Mouse (Mus musculus) spleen, postnatal 14 days (tissue): ENCODE data around the gene C2cd4d.
A peak's percentile ranks its signal among the peaks of the same experiment; 100 is the strongest.

Experiments used
- DNase-seq, 2 experiments: peaks; one replicate each; pipeline ENCODE4 v3.0.0; 2021 to 2022; ENCODE audit warnings: low spot score in 2 of 2

The C2cd4d gene

DNA sequence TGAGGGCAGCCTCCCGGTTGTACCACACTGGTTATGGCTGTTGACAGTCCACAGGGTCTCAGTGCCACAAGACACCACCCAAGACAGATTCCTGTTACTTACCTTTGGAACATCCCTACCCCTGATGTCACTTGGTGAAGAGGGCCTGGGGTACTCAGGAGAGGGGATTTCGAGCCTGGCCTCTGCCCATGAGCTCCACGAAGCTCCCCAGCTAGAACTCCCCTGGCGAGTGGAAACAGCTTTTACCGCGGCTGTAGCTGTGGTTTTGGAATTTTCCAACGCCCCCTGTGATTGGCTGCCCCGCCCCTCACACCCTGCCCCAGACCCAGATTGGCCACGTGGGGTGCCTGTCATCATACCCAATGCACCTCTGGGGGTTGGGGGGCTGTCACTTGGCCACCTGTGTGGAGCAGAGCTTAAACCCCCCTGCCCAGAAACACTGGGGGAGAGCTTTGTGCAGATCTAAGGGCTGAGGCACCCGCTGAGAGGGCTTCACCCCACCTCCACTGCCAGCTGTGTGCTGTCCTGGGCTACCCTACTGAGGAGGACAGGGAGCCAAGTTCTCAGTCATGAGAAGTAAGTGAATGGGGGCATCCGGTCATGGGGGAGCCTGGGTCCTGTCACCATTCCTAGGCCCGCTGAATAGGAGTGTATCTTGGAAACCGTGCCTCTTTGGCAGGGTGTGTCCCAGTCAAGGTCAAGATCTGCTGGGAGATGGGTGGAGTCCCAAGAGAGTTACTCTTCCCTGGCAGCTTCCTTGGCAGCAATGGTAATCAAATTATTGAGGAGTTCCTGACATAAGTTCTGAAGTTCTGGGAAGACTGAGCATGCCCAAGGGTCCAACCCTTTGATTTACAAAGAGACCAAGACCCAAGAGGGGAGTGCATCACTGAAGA lies 15.0 kb downstream of the C2cd4d start:
- no peak for DNase-seq

DNA sequence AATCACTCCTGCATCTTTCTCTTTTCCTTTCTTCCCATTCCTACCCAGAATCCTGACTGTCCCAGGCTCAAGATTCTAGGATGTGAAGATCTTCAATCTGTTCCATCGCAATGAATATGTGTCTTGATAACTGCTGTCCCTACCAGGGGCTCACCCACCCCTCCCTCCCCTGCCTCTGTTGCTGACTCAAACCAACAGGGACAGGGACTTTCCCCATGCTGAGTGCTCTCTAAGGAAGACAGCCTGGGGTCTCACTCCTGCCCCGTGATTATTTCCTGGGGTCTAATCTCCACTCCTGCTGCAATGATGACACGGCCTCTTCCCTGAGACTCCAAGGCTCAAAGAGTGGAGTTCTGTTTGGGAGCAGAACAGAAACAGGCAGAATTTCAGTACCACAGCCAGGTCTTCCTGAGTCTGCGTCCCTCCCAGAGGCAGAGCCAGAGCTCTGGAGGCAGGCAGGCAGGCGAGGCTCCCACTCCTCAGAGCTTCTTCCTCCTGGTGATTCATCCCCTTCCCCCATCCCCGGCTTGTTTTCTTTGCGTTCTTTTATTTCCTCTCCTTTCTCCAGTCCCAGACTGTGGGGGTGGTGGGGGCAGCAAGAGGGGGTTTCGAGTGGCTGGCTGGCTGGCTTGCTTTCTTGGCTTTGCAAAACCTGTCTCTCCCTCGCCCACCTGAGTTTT lies 17.7 kb downstream of the C2cd4d start:
- no peak for DNase-seq

DNA sequence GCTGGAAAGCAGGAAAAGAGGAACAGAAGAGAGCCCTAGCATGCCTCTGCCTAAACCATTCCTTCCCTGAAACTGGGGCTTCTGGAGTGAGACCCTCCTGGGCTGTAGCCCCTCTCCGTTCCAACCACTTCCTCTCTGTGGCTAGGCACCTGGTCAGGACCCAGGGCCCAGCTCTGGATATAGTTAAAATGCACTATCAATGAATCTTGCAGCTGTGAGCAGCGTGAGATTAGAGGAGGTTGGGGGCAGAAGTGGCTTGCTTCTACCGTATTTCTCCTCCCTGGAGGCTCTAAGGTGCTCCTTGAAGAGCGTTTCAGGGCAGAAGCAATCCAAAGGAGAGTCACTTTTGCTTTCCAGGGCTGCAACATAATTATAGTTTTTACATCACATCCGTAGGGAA lies 20.1 kb downstream of the C2cd4d start:
- no peak for DNase-seq

DNA sequence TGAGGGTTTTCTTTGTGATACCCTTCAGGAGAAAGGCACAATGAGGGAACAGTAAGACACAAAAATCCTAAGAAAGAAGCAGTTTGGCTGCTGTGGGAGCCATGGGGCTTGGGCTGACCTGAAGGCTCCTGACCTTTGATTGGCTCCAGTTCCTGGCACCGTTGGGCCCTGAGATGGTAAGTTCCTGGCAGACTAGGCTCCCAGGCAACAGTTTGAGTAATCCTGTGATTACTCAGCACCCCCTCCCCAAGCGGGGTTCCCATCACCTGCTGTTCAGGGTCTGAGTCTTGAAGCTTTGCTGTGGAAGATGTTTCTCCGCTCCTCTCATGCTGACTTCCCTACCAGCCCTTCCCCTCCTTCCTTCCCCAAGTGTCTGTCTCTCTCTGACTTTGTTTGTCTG lies 21.2 kb downstream of the C2cd4d start:
- no peak for DNase-seq

DNA sequence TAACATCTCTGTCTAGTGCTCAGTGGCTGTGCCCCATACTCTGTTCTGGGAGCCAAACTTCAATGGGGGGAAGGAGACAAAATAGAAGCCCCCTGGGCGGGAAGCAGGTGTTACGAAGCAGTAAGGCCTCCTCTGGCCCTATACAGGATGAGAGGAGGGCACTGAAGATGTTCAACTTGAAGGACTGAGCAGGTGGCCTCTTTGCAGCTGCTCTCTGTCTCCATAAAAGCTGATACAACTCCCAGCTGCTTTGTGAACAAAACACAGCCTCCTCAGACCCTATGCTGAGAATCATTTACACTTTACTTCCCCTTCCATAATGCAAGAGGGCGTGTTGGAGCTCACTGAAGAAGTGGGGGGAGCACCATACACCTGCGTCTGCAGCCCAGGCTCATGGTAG lies 24.4 kb downstream of the C2cd4d start:
- no peak for DNase-seq

DNA sequence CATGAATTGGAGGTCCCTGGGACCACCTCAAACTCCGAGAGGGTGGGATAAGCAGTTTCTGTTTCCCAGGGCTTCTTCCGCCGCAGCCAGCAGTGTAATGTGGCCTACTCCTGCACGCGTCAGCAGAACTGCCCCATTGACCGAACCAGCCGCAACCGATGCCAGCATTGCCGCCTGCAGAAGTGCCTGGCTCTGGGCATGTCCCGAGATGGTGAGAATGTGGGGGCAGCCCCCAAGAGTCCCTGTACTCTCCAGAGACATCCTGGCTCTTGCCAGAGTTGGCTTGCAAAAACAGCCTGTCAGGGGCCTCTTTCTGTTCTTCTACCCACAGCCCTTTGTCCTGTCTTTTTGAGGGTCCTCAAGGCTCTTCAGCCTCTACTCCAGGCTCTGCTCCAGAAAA lies 25.2 kb downstream of the C2cd4d start:
- no peak for DNase-seq

DNA sequence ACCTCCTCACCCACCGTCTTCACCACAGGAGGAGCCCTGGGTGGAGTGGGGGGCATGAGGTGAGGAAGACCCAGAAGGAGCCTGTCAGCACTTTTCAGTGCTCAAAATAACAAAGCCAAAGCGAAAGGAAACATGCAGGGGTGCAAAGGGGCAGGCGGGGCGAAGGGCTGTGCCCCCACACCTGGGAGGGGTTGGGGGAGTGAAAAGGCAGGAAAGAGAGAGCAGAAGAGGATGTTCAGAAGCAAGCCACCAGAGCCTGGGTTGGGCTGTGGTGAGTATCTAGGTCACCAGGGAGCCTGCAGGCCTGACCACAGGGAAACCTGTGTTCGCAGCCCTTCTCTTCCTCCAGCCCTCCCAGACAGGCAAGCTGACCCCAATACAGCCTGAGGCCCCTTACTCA lies 25.8 kb downstream of the C2cd4d start:
- no peak for DNase-seq

DNA sequence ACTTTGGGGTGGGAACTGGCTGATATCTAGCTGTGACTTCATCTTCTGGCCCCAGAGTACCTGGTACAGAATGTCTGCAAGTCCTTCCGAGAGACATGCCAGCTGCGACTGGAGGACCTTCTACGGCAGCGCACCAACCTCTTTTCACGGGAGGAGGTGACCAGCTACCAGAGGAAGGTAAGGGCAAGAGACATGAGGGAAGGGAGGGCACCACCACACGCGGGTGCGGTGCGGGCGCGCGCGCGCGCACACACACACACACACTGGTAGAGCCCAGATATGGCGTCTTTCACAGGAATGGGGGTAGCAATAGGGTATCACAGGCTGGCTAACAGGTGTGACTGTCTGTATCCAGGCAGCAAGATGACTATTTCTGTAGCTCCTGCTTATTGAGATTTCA lies 27.2 kb downstream of the C2cd4d start:
- no peak for DNase-seq

DNA sequence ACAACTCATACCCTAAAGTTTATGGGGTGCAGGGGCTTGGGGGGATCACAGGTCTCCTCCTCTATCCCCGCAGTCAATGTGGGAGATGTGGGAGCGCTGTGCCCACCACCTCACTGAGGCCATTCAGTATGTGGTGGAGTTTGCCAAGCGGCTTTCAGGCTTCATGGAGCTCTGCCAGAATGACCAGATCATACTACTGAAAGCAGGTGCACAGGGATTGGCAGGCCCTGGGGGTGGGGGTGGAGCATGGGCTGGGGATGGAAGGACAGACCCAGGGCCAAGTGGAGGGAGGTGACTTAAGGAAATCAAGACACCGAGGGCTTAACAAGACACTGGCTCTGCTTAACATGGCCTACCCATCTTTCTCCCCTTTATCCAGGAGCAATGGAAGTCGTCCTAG lies 28.8 kb downstream of the C2cd4d start:
- no peak for DNase-seq

DNA sequence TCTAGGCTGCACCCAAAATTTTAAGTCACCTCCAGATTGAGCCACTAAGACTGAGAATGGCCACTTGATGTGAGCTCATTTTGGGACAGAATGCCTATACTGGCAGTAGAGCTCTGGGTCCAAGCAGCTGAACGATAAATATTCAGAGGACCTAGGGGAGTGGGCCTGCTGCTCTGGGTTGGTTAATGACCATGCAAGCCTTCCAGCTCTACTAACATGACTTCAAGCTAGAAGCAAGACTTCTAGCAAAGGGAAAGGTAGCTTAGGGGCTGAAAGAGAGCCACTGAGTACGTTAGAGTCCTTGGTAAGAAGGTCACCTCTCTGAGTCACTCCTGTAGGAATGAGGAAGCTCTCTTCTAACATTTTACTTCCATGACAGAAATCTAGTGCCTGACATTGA lies 29.9 kb downstream of the C2cd4d start:
- no peak for DNase-seq

DNA sequence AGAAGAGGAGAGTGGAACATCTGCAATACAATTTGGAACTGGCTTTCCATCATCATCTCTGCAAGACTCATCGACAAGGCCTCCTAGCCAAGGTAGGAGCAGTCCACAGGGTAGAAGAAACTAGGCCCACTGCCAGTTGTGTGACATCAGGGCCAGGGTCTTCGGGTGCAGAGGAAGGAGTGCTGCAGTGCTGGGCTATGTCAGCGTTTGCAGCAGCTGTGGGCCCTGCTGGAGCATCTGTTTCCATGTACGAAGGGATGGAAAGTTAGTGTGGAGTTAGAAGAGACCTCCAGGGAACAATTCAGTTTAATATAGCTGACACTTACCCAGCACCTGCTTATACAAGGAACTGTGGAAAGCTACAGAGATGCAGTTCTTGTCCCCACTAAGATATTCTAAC lies 30.8 kb downstream of the C2cd4d start:
- DNase-seq: no peak

DNA sequence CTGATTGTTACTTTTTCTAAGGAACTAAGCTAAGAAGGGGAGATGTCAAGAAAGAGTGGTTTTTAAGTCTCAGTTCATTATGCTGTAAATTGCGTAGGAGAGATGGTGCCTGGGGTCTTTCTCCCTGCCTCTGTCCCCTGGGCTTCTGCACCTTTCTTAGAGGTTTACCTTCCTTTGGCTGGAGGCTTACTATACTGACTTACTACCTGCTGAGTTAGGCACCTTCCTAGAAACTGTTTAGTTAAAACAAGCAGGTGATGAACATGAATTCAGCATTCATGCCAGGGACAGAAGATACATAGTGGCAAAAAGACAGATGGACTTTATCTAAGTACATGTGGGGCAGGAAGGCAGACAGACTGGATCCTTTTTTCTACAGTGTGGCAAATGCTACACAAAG lies 34.1 kb downstream of the C2cd4d start:
- DNase-seq: no peak

DNA sequence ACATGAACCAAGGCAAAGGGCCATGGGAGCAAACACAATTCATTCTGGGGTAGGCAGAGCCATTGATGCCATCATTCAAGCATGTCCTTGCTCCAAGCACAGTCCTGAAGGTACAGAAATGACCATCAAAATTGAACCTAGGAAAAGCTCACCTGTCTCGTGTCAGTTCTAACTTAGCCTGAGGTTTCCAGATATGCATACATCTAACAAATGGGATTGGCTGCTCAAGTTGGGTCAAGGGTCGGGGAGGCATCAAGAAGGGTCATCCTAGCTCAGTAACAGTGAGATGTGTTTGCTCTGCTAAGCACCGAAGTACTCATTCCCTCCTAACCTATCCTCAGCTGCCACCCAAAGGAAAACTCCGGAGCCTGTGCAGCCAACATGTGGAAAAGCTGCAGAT lies 34.6 kb downstream of the C2cd4d start:
- DNase-seq: no peak

DNA sequence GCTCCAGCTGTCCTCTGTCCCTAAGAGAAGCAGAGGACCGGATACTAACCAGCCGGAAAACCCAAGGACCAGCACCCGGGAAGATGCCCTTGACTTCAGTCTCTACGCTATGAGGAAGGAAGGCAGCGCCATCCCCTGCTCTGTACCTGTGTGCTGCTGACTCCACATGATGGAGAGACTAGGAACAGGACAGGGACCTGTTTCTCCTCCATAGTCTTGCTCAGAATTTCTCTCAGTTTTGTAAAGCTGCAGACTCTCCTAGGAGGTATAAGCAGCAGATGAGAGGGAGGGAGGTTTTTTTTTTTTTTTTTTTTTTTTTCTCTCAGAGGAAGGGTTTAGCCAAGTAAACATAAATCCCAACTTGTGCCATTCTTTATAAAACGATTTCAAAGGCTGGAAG lies 36.0 kb downstream of the C2cd4d start, which contains the start of gene Lingo4:
Lingo4 (plus strand) TSS at position 301 of the 400 bp plus-strand sequence.
- DNase-seq: no peak

DNA sequence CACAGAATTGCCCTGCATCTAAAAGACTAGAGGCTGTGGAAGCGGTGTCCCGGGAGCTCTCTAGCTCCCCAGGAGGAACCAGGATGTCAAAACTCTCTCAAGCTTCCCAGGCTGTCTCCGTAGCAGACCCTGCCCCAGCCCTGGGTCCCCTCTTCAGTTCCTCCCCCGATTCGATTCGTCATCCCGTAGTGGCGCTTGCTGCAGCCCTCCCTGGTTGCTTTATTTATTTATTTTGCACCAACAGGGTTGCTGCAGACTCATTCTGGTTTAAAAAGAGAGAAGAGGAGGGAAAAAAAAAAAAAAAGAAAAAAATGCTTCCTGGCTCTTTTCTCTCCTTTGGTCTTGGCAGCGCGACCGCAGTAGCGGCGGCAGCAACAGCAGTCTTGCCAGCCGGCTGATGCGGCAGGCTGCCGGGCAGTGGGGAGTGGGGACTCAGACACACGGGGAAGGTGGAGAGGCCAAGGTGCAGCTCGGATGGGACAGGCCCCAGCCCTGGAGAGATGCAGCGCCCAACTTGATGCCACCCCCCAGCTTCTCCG lies 36.8 kb downstream of the C2cd4d start:
- no peak for DNase-seq

DNA sequence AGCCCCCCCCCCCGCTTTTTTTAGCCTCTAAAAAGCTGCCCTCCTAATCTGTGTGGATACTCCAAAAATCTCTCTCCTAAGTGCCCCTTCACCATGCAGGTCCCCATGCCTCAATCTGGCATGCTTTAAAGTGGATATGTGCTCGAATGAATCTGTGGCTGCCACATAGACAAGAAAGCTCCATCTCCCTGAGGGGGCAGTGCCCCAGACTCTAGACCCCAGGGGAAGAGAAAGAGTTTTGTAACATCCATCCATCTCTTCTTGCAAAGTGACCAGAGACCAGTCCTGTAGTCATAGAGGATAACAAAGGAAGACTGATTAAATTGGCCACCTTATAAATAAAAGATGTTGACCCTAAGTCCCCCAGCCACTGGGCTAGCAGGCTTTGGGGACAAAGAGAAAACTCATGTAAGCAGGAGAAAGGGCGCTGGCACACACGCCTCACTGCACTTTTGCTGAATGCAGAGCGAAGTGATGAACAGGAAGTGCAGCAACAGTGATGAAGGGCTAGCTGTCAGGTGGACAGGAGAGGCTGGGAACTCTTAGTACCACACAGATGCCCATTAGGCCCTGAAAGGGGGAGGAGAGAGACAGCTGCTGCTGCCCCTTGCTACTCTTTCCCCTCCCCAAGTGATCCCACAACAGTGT lies 37.5 kb downstream of the C2cd4d start:
- no peak for DNase-seq

DNA sequence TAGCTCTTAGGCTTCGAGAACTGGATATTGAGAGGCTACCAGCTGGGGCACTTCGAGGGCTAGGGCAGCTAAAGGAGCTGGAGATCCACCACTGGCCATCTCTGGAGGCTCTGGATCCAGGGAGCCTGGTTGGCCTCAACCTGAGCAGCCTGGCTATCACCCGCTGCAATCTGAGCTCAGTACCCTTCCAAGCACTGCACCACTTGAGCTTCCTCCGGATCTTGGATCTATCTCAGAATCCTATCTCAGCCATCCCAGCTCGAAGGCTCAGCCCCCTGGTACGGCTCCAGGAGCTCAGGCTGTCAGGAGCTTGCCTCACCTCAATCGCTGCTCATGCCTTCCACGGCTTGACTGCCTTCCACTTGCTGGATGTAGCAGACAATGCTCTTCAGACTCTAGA lies 40.2 kb downstream of the C2cd4d start:
- DNase-seq: no peak

DNA sequence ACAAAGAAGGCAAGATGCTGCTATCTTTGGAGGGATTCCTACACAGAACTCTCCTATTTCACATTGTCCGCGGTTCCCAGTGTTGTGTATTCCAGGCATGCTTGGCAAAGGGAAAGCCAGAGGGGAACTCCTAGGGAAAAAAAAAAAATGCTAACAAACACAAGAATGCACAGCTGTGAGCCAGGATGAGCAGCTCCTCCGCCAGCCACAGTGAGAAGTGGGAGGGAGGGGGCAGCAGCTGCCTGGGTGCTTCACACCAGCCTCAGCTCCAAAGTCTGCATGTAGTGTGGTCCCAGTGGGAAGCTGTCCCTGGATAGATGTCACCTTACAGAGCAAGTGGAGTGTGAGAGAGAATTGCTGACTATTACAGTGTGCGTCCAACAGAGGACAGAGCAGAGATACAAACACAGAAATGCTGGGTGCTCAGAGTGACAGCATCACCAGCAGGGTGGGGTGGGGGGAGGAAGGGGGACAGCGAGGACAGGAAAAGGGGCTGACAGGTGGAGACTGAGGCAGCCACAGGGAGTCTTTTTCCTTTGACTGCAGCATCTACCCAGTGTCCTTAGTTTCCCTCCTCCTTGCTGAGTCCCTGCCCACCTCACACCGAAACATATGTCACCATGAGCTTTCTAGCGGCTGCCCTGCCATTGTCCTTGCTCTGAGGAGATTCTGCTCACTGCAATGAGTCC lies 42.3 kb downstream of the C2cd4d start:
- DNase-seq: no peak

DNA sequence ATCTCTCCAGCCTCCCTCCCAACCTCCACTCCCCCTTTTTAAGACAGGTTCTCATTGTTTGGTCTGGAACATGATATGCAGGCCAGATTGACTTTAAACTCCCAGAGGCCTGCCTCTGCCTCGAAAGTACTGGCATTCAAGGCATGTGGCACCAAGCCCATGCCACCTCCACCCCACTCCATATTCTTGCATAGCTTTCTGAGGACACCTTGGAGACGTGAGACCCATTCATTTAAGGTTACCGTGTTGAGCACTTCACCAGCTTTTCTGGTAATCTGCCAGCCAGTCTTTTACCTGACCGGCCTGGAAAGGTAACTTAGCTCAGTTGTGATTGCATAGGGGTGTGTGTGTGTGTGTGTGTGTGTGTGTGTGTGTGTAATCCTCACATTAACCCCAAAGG lies 43.3 kb downstream of the C2cd4d start:
- no peak for DNase-seq

DNA sequence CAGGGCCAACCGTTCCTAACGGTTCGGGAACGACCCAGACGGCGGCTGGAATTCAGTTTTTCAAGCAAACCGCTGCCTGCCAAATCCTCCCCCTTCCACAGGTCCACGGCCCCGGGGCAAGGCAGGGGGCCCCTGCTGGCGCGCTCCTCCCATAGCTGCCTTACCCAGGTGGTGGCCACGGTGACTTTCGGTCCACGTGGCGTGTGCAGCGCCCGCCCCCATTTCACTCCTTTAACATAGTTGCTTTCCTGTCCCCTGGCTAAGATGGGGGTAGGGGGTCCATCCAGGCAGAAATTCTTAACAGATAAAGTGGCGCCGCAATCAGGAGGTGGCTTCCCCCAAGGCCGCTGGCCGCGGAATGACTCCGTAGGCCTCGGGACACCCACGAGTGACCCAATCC lies 50.3 kb downstream of the C2cd4d start:
- no peak for DNase-seq

DNA sequence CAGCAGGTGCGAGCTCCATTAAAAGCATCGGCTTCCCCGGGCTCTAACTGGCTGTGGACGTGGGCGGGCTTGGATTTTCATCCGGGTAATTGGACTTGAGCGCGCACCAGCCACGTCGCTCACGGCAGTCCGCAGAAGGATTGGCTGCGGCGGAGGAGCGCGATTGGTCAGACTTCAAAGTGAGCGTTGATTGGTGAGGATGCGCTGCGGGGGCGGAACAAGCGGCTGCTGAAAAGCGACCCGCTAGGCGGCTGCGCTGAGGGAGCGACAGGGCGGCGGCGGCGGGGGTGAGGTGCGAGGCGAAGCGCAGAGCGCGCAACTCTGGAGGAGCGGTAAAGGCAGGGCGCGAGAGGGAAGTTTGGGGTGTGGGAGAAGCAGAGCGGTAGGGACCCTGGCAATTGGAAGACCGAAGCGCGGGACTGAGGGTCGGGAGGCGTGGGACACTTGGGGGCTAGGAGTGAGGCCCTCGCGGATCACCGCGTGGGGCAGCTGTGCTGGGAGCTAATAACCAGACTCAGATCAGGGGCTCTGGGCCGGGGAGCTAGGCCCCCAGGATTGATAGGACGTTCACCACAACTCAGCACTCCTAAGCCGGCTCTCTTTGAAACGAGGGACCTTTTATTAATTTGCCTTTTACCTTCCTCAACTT lies 50.9 kb downstream of the C2cd4d start, which contains the start of gene Tdrkh:
Tdrkh (plus strand) TSS at position 243 of the 649 bp plus-strand sequence.
- DNase-seq: peak; percentile 74 to 80
